Mouse (Mus musculus): ENCODE measurements around the gene Trim25.

GRCm38 (mm10) chr11:89043046-89043445, 43.9 kb downstream of the Trim25 start:
- TF ChIP-seq CTCF (IDR thresholded peaks at IDR 0.05; ENCODE audit: borderline replicate concordance, insufficient read depth, low read depth, low read length) (no peak), POLR2A (IDR thresholded peaks at IDR 0.05; ENCODE audit: borderline replicate concordance, insufficient read depth, low read length) (no peak)
